Mouse (Mus musculus) heart, adult 18-20 months (tissue): ENCODE measurements around the gene Ldah. TPM values are rescaled to one million over a fixed set of nuclear protein-coding genes. Genes with fewer than 3 reads are reported as not detected.
"Not testable (repeated sequence)": the region's sequence is repeated elsewhere in the genome, so short reads cannot be mapped to it uniquely, and the experiment has no call there.

ENCODE experiments used
- DNase-seq, 2 experiments: peaks; one replicate each; pipeline ENCODE4 v3.0.0; 2021 to 2022; ENCODE audit warnings: mixed read lengths in 1 of 2
- long read RNA-seq, 2 experiments: library from polyadenylated mRNA; stranded (forward); transcript quantifications; one replicate each; pipeline ENCODE4 v2.0.0; 2021
- total RNA-seq, 2 experiments: library from RNA; stranded (reverse); gene quantifications; 2 replicates each; pipeline ENCODE4 v1.2.3; 2021

Ldah gene
- total RNA-seq: 10 to 100 TPM; 25.1 to 25.6 TPM
- long read RNA-seq, experiment 1, partial matches to known transcripts: 3 of 21 reads
- long read RNA-seq, experiment 1, other reads (novel, unspliced or antisense): 18 of 21 reads
- long read RNA-seq, experiment 2, partial matches to known transcripts: 2 of 15 reads
- long read RNA-seq, experiment 2, other reads (novel, unspliced or antisense): 13 of 15 reads

DNA sequence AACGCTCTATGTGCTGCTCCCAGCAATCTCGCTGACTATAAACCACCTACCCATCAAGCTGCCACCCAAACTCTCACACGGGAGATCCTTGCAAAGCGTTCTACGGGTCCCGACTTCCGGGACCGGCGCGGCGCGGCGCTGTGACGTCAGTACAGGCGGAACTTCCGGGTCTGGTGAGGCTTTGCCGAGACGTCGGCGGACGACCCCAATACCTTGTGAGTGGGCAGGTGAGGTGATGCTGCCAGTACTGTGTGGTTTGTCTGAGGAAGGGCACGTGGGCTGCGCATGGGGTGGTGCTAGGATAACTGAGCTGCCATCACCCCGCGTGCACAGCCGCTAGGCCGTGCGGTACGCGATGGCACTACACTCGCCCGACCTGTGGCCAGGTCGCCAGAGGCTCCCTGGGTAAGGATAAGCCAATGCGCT, at the start of gene Ldah:
Gene Ldah (plus strand): TSS at position 130 of the 426 bp plus-strand sequence.
- peak; percentile 89 to 92 for DNase-seq

DNA sequence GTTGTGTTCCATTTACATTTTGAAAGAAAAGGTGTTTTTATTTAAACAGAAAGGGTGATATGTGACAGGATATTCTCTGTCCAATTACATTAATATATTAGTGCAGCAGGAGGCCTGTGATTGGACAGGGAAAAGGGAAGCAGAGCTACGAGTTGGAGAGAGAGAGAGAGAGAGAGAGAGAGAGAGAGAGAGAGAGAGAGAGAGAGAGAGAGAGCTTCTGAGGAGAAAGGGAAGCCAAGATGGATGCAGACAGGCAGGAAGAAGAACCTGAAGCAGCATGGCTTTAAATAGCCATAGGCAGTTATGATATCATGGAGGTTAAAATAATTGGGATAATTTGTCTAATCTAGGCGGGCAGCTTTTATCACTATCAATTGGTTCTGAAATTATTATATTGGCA, 40.2 kb upstream of the Ldah start:
- DNase-seq: no peak

- DNase-seq: no peak
Measured at GRCm38 (mm10) chr12:8180921-8181320, 27.0 kb upstream of the Ldah start.

DNA sequence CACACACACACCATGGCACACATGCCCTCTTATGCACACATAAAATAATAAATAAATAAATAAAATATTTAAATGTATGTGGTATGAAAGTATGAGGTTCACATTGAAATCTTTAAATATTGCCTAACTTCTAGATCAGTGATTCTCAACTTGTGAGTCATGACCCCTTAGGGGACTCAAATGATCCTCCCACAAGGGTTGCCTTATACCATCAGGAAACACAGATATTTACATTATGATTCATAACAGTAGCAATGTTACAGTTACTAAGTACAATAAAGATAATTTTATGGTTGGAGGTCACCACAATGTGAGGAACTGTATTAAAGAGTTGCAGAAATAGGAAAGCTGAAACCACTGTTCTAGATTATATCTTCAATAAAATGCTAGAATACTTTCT, 26.2 kb upstream of the Ldah start:
- DNase-seq: no peak

- no peak for DNase-seq
Measured at GRCm38 (mm10) chr12:8184518-8184917, 23.4 kb upstream of the Ldah start.

DNA sequence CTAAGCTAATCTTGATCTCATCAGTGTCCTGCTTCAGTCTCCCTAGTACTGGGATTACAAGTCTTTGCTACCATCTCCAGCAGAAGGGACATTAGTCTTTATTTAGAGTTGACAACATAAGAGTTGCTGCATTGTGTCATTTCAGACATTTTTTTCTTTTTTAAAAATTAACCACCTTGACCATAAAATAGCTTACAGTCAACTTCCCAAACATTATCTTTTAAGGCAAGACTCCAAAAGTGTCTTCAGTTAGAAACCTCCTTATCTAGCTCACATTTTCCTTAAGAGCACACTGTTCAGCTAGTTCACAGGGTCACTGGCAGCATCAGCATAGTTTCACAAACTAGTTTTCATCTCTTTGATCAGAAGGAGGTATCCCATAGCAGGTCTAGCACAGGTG, 19.7 kb upstream of the Ldah start:
- DNase-seq: no peak

DNA sequence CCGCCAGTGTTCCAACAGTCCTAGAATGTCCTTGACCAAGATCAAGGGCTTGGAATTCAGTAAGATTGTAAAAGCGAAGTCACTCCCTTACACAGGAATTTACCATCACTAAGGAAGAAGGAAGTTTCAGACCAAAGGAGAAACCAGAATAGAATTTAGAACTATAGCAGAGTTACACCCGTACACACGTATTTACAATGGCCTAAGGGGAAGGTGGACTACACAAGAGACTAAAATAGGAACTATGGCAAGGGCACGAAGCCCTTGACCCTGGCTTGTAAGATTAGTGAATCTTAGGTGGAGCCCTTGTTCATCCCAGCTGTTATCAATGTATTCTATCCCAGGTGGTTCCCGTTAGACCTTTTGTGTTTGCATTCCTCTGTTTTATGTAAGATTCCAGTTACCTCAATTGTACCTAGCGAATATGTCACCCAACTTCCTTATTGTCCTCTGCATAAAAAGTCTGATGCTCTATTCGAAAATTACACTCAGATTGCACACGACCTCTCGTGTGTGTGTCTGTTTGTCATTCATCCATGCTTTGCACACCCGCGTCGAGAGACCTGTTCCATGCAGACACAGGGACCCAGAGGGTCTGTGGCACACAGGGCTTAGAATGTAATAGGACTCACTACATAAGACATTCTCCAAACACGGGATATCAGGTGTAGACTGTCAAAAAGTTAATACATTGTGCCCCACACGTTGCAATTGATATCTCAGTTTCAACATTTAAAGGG, 18.9 kb upstream of the Ldah start:
- not testable (repeated sequence) for DNase-seq

DNA sequence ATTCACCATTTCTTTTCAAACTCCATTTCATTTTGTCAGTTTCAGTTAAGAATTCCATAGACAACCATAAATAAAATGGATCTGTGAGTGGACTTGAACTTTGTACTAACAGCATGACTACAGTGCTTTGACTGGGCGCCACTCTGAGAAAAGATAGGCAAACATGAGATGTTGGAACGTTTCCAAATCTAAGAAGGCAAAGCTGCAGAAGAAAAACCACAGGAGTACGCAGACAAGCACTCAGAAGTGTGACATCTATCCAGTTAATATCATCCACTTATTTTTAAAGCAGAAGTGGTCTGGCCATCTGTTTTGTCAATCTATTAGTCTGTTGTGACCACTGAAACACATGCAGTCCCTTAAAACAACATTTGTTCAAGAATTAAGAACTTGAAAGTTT, 18.2 kb upstream of the Ldah start:
- DNase-seq: no peak

DNA sequence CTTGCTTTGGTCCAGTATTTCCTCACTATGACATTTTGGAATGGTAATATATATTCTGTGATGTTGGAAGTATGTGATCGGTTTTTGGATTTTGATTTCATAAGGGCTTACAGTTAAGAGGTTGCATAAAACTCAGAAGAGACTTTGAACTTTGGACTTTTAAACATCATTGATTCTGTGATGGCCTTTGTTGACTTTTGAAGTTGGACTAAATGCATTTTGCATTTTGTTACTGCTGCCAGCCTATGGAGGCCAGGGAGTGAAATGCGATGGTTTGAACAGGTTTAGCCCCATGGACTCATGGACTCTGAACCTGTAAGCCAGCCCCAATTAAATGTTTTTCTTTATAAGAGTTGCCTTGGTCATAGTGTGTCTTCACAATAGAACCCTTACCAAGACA, 2.2 kb upstream of the Ldah start:
- DNase-seq: no peak

DNA sequence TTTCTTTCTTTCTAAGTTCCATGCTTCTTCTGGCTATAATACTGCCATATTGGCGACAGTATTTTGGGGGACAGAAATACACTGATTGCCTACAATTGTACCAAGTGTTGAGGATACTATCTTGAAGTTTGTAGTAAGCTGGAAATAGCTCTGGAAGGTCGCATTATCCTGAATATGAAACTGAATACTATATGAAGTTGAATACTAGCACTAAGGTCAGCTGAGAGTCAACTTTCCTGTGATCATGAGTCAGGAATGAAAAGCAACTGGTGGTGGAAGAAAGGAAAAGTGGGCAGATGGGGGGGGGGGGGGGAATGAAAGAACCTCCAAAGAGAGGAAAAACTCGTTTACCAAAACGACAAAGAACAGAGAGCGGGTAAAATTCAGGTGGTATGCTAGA, 329 bp upstream of the Ldah start:
- DNase-seq: no peak

DNA sequence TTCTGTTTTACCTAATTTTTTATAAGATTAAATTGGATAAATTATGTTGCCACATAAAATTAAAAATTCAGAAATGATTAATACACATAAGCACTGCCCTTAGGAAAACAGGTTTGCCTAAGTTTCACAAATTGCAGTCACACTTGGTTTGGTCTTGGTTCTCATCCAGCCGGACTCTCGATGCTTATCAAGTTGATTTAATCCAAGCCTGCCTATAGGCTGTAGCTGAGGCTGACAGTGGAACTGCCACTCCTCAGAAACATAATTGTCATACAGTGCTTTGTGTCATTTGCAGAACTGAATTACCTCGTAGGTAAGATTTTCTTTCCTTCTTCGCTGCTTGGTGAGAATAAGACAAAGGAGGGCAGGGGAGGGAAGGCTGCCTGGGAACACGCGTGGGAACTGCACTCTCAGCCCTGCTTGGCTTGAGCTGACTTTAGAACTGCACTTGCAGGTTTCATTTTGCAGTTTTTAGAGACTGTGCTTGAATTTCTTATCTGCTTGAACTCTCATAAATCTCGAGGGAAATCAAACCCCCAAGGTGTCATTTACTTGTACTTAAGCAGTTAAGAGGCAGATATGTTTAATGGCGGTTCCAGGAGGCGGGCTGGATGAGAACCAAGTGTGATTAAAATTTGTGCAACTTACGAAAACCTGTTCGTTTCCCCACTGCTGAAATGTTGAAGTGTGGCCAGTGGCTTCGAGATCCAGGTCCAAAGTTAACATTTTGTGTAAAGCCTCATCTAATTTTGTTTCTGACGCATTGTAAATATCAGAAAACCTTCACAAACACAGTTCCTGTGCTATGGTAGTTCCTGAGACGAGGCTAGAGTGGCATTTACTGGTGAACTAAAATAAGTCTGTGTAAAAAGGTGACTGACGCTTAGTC, 8.7 kb downstream of the Ldah start:
- DNase-seq: no peak

- DNase-seq: no peak
Measured at GRCm38 (mm10) chr12:8223036-8223435, 15.1 kb downstream of the Ldah start.

GRCm38 (mm10) chr12:8231101-8231500, 23.2 kb downstream of the Ldah start:
- no peak for DNase-seq

DNA sequence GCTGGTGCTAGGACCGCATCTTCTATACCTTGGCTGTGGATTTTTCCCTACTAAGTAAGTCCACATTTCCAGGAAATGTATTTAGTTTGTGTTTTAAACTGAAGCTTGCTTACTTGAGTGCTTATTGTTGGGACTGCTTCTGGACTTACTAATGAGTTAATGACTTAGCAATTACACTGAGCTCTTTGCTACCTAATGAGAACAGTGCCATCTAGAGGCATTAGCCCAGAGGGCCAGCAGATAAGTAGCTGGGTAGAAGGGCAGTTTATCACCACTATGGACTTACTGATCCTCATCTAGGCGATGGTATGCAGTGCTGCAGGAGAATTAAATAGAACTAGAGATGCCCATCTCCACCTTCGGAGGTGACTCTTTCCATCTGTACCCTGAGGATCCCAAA, 24.8 kb downstream of the Ldah start:
- peak; percentile 13 to 25 for DNase-seq

- no peak for DNase-seq
Measured at GRCm38 (mm10) chr12:8242181-8242580, 34.3 kb downstream of the Ldah start.

DNA sequence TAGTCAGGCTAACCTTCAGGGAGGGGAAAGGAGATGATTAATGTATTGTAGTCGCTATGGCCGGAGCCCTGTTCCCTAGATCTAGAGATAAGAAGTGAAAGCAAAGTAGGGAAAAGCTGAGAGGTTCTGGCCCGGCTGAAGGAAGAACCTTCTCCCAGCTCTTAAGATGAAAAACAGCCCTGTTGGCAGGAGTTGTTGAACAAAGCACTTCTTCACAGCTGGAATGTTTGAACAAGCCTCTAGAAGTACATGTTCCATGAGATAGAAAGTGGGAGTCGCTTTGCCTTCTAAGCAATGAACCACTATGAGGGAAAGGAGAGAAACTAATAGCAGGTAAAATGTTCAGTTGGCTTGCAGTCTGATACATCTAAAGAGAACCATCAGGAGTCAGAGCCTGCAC, 36.8 kb downstream of the Ldah start:
- no peak for DNase-seq

DNA sequence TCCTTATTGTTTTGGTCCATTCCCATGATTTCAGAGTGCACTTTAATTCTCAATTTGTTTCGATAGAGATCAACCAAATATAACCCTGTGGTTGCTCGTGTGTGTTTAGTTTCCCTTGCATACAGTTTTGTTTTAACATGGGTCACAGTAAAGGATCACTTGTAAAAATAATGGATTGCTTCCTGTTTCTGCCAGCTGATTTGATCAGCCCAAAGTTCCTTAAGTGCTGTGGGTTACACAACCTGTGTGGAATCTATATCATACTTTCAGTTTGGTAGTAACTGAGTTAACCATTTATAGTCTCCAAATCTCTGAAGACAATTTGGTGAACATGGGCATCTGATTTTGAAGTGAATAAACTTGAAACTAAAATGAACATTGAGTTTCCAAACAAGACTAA, 52.4 kb downstream of the Ldah start:
- no peak for DNase-seq

- no peak for DNase-seq
Measured at GRCm38 (mm10) chr12:8266311-8266710, 58.4 kb downstream of the Ldah start.

- DNase-seq: no peak
Measured at GRCm38 (mm10) chr12:8269627-8270026, 61.7 kb downstream of the Ldah start.

GRCm38 (mm10) chr12:8271405-8271804, 63.5 kb downstream of the Ldah start:
- DNase-seq: peak in 1 of 2 experiments; percentile 33

- DNase-seq: no peak
Measured at GRCm38 (mm10) chr12:8273471-8274171, 65.7 kb downstream of the Ldah start.

- no peak for DNase-seq
Measured at GRCm38 (mm10) chr12:8275424-8275823, 67.5 kb downstream of the Ldah start.
